Mouse (Mus musculus) spleen, postnatal 36 days (tissue): Measurements from ENCODE around the gene Vwa3a.

Source experiments
- DNase-seq, 2 experiments: peaks; one replicate each; pipeline ENCODE4 v3.0.0; 2022; ENCODE audit warnings: low spot score in 2 of 2, mixed read lengths in 1 of 2

Gene Vwa3a

GRCm38 (mm10) chr7:120746821-120747220 lies 7.7 kb downstream of the Vwa3a start:
- no peak for DNase-seq

GRCm38 (mm10) chr7:120748478-120748877 lies 9.4 kb downstream of the Vwa3a start:
- DNase-seq, result no peak

GRCm38 (mm10) chr7:120751330-120751729 lies 12.2 kb downstream of the Vwa3a start:
- no peak for DNase-seq

- no peak for DNase-seq
Measured at GRCm38 (mm10) chr7:120751906-120752305, 12.8 kb downstream of the Vwa3a start.

- peak; percentile 44 to 58 for DNase-seq
Measured at GRCm38 (mm10) chr7:120754671-120755070, 15.6 kb downstream of the Vwa3a start.

- DNase-seq, result no peak
Measured at GRCm38 (mm10) chr7:120767369-120767768, 28.3 kb downstream of the Vwa3a start.

- DNase-seq, result no peak
Measured at GRCm38 (mm10) chr7:120771389-120771788, 32.3 kb downstream of the Vwa3a start.

- no peak for DNase-seq
Measured at GRCm38 (mm10) chr7:120778012-120778411, 38.9 kb downstream of the Vwa3a start.

GRCm38 (mm10) chr7:120795544-120795943 lies 56.4 kb downstream of the Vwa3a start:
- DNase-seq, result no peak

GRCm38 (mm10) chr7:120796369-120796768 lies 57.3 kb downstream of the Vwa3a start:
- no peak for DNase-seq

GRCm38 (mm10) chr7:120803268-120803667 lies 64.2 kb downstream of the Vwa3a start:
- DNase-seq, result no peak

- DNase-seq, result no peak
Measured at GRCm38 (mm10) chr7:120809705-120810104, 70.6 kb downstream of the Vwa3a start.

GRCm38 (mm10) chr7:120811834-120812415 lies 72.8 kb downstream of the Vwa3a start, which contains the start of gene Gm5737:
Gene Gm5737, plus strand, starts transcription at chr7:120812365.
- DNase-seq, result no peak

- no peak for DNase-seq
Measured at GRCm38 (mm10) chr7:120817552-120817951, 78.4 kb downstream of the Vwa3a start.

- no peak for DNase-seq
Measured at GRCm38 (mm10) chr7:120819386-120819785, 80.3 kb downstream of the Vwa3a start.

- DNase-seq, result peak; percentile 29 to 41
Measured at GRCm38 (mm10) chr7:120823248-120823647, 84.1 kb downstream of the Vwa3a start.

- no peak for DNase-seq
Measured at GRCm38 (mm10) chr7:120825097-120825496, 86.0 kb downstream of the Vwa3a start.

- DNase-seq, result no peak
Measured at GRCm38 (mm10) chr7:120826408-120826807, 87.3 kb downstream of the Vwa3a start.

- DNase-seq, result peak; percentile 59 to 65
Measured at GRCm38 (mm10) chr7:120830431-120831381, 91.6 kb downstream of the Vwa3a start.

GRCm38 (mm10) chr7:120834426-120834825 lies 95.3 kb downstream of the Vwa3a start:
- DNase-seq, result peak in 1 of 2 experiments; percentile 23

- DNase-seq, result peak; percentile 81 to 83
Measured at GRCm38 (mm10) chr7:120834863-120835372, 95.8 kb downstream of the Vwa3a start.
